Mouse (Mus musculus): ENCODE results near the gene Mras. TPM values are rescaled to one million over a fixed set of nuclear protein-coding genes. Genes with fewer than 3 reads are reported as not detected.

The Mras gene
- polyA plus RNA-seq, 1 experiment from 2014 or later: 28.3 TPM

DNA sequence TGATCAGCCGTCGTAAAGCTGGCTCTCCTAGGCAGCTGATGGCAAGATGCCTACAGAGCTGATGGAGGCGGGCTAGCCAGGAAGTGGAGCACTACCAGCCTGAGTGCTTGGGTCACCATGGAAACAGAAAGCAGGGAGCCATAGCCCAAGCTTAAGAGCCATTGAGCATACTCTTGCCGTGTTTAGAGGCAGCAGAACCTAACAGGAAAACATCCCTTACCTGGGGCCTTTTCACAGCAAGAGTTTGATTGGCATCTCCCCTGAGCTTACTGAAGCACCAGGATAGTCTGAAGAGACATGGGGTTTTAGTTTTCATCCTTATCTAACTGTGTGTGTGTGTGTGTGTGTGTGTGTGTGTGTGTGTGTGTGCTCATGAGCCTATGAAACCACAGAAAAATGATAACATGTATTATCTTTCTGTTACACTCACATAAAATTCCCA is 91.8 kb downstream of the Mras start:
- Histone ChIP-seq H3K36me3 (no peaks in the 10 kb centered on the region), H3K9ac (no peak overlapping the region), H3K4me2 (no peak overlapping the region), H3K27ac (no peak overlapping the region), H3K9me3 (no peaks in the 10 kb centered on the region), H3K27me3 (no peaks in the 10 kb centered on the region), H3K4me3 (no peak overlapping the region), H3K4me1 (no peaks in the 10 kb centered on the region)
- no peak for ATAC-seq (ENCODE audit: insufficient number of reproducible peaks, insufficient read depth, low FRiP score, low TSS enrichment, low read depth)
- 49% methylated on average over 4 of the region's 4 CpGs for WGBS

DNA sequence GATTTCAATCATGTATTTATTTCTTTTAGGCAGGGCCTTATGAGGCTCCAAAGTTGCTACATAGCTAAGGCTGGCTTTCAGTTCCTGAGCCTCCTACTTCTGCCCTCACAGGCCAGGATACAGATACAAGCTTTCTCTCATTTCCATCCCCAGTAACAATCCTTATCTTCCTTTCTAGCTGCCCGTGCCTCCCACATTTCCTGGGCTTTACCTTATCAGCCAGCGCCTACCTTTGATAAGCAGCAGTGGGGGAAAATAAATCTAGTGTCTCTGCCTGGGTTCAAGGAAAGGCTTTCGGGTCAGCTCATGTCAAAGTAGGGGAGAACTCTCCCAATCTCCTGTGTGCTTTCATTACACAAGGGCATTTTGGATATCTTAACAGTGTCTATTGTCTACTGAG is 95.6 kb downstream of the Mras start:
- no peak for ATAC-seq (ENCODE audit: insufficient number of reproducible peaks, insufficient read depth, low FRiP score, low TSS enrichment, low read depth)
- no peaks in the 10 kb centered on the region for H3K4me1 ChIP-seq
- no peak overlapping the region for H3K4me2 ChIP-seq
- no peaks in the 10 kb centered on the region for H3K9me3 ChIP-seq
- no peak overlapping the region for H3K27ac ChIP-seq
- H3K4me3 ChIP-seq: no peak overlapping the region
- H3K36me3 ChIP-seq: no peaks in the 10 kb centered on the region
- 79% methylated on average over 3 of the region's 3 CpGs for WGBS
- H3K9ac ChIP-seq: no peak overlapping the region
- no peaks in the 10 kb centered on the region for H3K27me3 ChIP-seq

DNA sequence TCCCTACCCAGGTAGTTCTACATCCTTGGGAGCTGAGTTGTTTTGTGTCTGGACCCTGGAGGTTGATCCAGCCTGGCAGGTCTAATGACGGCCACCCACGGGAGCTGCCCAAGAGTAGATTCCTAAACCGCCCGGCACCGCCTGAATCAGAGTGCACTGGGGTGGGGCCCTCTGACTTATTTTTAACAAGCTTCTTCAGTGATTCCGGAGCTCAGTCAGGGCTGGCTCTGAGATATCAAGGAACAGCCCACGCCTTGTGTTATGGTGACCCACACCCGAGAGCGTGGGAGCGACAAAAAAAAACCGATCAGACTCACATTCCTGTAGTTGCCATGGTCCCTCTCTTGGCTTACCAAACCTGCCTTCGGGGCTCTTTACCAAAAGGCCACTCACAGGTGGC is 97.1 kb downstream of the Mras start:
- no peaks in the 10 kb centered on the region for H3K9me3 ChIP-seq
- ATAC-seq (ENCODE audit: insufficient number of reproducible peaks, insufficient read depth, low FRiP score, low TSS enrichment, low read depth): no peak
- no peak overlapping the region for H3K9ac ChIP-seq
- H3K36me3 ChIP-seq: no peaks in the 10 kb centered on the region
- no peaks in the 10 kb centered on the region for H3K27me3 ChIP-seq
- no peaks in the 10 kb centered on the region for H3K4me1 ChIP-seq
- no peak overlapping the region for H3K4me3 ChIP-seq
- 79% methylated on average over 12 of the region's 12 CpGs for WGBS
- no peak overlapping the region for H3K4me2 ChIP-seq
- H3K27ac ChIP-seq: no peak overlapping the region

GRCm38 (mm10) chr9:99339182-99339581 is 98.0 kb downstream of the Mras start:
- Histone ChIP-seq H3K4me1 (no peaks in the 10 kb centered on the region), H3K36me3 (no peaks in the 10 kb centered on the region), H3K4me3 (no peak overlapping the region), H3K9ac (no peak overlapping the region), H3K27me3 (no peaks in the 10 kb centered on the region), H3K27ac (no peak overlapping the region), H3K9me3 (no peaks in the 10 kb centered on the region), H3K4me2 (no peak overlapping the region)
- no peak for ATAC-seq (ENCODE audit: insufficient number of reproducible peaks, insufficient read depth, low FRiP score, low TSS enrichment, low read depth)
- 85% methylated on average over 1 of the region's 1 CpGs for WGBS

DNA sequence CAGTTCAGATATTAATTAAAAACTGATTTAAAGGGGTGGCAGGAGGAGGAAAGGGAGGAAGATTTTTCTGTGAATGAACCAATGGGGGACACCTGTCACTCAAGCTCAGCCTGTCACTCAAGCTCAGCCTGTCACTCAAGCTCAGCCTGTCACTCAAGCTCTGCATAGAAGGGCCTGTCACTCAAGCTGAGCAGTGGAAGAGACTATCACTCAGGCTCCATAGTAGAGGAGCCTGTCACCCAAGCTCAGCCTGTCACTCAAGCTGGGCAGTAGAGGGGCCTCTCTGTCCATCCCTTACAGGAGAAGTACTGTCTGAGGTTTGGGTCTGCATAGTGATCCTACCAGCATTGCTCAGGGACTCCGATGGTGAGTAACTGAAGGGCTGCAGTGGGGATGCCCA is 98.9 kb downstream of the Mras start:
- H3K9me3 ChIP-seq: no peaks in the 10 kb centered on the region
- ATAC-seq (ENCODE audit: insufficient number of reproducible peaks, insufficient read depth, low FRiP score, low TSS enrichment, low read depth): no peak
- H3K9ac ChIP-seq: no peak overlapping the region
- no peaks in the 10 kb centered on the region for H3K4me1 ChIP-seq
- H3K36me3 ChIP-seq: no peaks in the 10 kb centered on the region
- H3K27ac ChIP-seq: no peak overlapping the region
- WGBS: 95% methylated on average over 1 of the region's 1 CpGs
- H3K27me3 ChIP-seq: no peaks in the 10 kb centered on the region
- H3K4me2 ChIP-seq: no peak overlapping the region
- H3K4me3 ChIP-seq: no peak overlapping the region

- no peaks in the 10 kb centered on the region for H3K4me1 ChIP-seq
- H3K9me3 ChIP-seq: no peaks in the 10 kb centered on the region
- no peak overlapping the region for H3K4me3 ChIP-seq
- no peak for ATAC-seq (ENCODE audit: insufficient number of reproducible peaks, insufficient read depth, low FRiP score, low TSS enrichment, low read depth)
- H3K27me3 ChIP-seq: no peaks in the 10 kb centered on the region
- H3K4me2 ChIP-seq: no peak overlapping the region
- no peak overlapping the region for H3K9ac ChIP-seq
- H3K27ac ChIP-seq: no peak overlapping the region
- 85% methylated on average over 4 of the region's 4 CpGs for WGBS
- H3K36me3 ChIP-seq: no peaks in the 10 kb centered on the region
Observed at GRCm38 (mm10) chr9:99336538-99336937, 100.6 kb downstream of the Mras start.

Other genes starting within 250 kb of the Mras start
- gene Faiml, start 200.1 kb downstream of the Mras start, polyA plus RNA-seq (2015; fragmentation: Nextera tagmentation; extraction: Ambion mirVana): not detected in 2 replicates
- 40.3 and 51.6 TPM in 2 replicates for gene Cep70, start 194.0 kb downstream of the Mras start, polyA plus RNA-seq (2015; fragmentation: Nextera tagmentation; extraction: Ambion mirVana)
- gene Esyt3, start 78.8 kb downstream of the Mras start, polyA plus RNA-seq (2015; fragmentation: Nextera tagmentation; extraction: Ambion mirVana): 0.55 and 0.59 TPM in 2 replicates
- gene Nme9, start 14.1 kb upstream of the Mras start, polyA plus RNA-seq (2015; fragmentation: Nextera tagmentation; extraction: Ambion mirVana): 0.32 TPM in 1 of 2 replicates, not detected in the other
- 21.7 and 23.7 TPM in 2 replicates for gene Armc8, start 131.5 kb upstream of the Mras start, polyA plus RNA-seq (2015; fragmentation: Nextera tagmentation; extraction: Ambion mirVana)
- 31.6 and 31.7 TPM in 2 replicates for gene Dbr1, start 138.4 kb upstream of the Mras start, polyA plus RNA-seq (2015; fragmentation: Nextera tagmentation; extraction: Ambion mirVana)
- gene A4gnt, start 175.1 kb upstream of the Mras start, polyA plus RNA-seq (2015; fragmentation: Nextera tagmentation; extraction: Ambion mirVana): not detected in 2 replicates
- gene Dzip1l, start 192.1 kb upstream of the Mras start, polyA plus RNA-seq (2015; fragmentation: Nextera tagmentation; extraction: Ambion mirVana): 26.4 and 31.7 TPM in 2 replicates